Mouse (Mus musculus) ES-E14 (cell line): ENCODE measurements around the gene Zp3r. TPM values are rescaled to one million over a fixed set of nuclear protein-coding genes. Genes with fewer than 3 reads are reported as not detected.

ENCODE experiments used
- DNase-seq: peaks from one replicate; pipeline ENCODE4 v3.0.0-alpha.2; 2013; ENCODE audit warnings: low read depth, low spot score
- H3K27ac ChIP-seq: 2 replicates; pipeline ENCODE4 v1.5.1; 2012; ENCODE audit warnings: low read depth, mild to moderate bottlenecking, low read length, moderate library complexity, mixed read lengths; ENCODE audit not compliant: poor library complexity, insufficient read depth, severe bottlenecking
- H3K36me3 ChIP-seq: 2 replicates; pipeline ENCODE4 v1.6.1; 2012; ENCODE audit warnings: mild to moderate bottlenecking, low read length, moderate library complexity, mixed read lengths; ENCODE audit not compliant: control insufficient read depth, poor library complexity, insufficient read depth, severe bottlenecking
- H3K4me1 ChIP-seq, 2 experiments: fragments of 150-350 bp in 1 of 2; sonication (generic) in 1 of 2; 2 replicates each; pipeline ENCODE4 v1.6.1; 2012; ENCODE audit warnings: low read length in 2 of 2, mild to moderate bottlenecking in 1 of 2, mixed read lengths in 1 of 2; ENCODE audit not compliant: control insufficient read depth in 2 of 2, insufficient read depth in 2 of 2, poor library complexity in 1 of 2
- H3K4me3 ChIP-seq, 2 experiments: fragments of 150-350 bp in 1 of 2; sonication (generic) in 1 of 2; 2 replicates each; pipeline ENCODE4 v1.5.1; 2012; ENCODE audit warnings: low read length in 2 of 2, low read depth in 1 of 2, mild to moderate bottlenecking in 1 of 2, mixed read lengths in 1 of 2; ENCODE audit not compliant: insufficient read depth in 1 of 2, poor library complexity in 1 of 2, severe bottlenecking in 1 of 2
- H3K9ac ChIP-seq: 2 replicates; pipeline ENCODE4 v1.6.1; 2012; ENCODE audit warnings: low read depth, mild to moderate bottlenecking, low read length, mixed read lengths; ENCODE audit not compliant: poor library complexity, insufficient read depth, severe bottlenecking
- H3K9me3 ChIP-seq: fragments of 150-350 bp; sonication (generic); 2 replicates; pipeline ENCODE4 v1.6.1; 2012; ENCODE audit warnings: low read depth, mild to moderate bottlenecking, low read length; ENCODE audit not compliant: control insufficient read depth, insufficient read depth
- CHD2 ChIP-seq: IDR thresholded peaks from 2 replicates; pipeline ENCODE4 v1.6.1; 2014; ENCODE audit warnings: mild to moderate bottlenecking, low read depth, low read length, inconsistent platforms
- HCFC1 ChIP-seq: IDR thresholded peaks from 2 replicates; pipeline ENCODE4 v1.6.1; 2012; ENCODE audit warnings: low read length, inconsistent platforms, borderline replicate concordance; ENCODE audit not compliant: insufficient read depth
- MAFK ChIP-seq: IDR thresholded peaks from 2 replicates; pipeline ENCODE4 v1.6.1; 2014; ENCODE audit warnings: mild to moderate bottlenecking, low read depth, low read length, inconsistent platforms; ENCODE audit not compliant: insufficient read depth
- ZC3H11A ChIP-seq: IDR thresholded peaks from 2 replicates; pipeline ENCODE4 v1.6.1; 2012; ENCODE audit warnings: low read depth, mild to moderate bottlenecking, inconsistent platforms, low read length, borderline replicate concordance
- ZNF384 ChIP-seq: IDR thresholded peaks from 2 replicates; pipeline ENCODE4 v1.6.1; 2012; ENCODE audit warnings: low read depth, low read length, inconsistent platforms
- in situ Hi-C, 2 experiments: fragments of 600-800 bp; cut with MboI; formaldehyde crosslinking; loops; one replicate each; pipeline ENCODE4 v1.15.1; 2025; ENCODE audit warnings: low sequenced_read_pairs in 2 of 2, inconsistent platforms in 1 of 2; ENCODE audit not compliant: unreplicated experiment in 2 of 2
- total RNA-seq: library from RNA; depleted of rRNA; stranded (reverse); fragments of 300-350 nt; gene quantifications from 2 replicates; pipeline ENCODE4 v1.2.3, GENCODE M21; 2012; rRNA removed

The Zp3r gene
- total RNA-seq, 1 experiment, result not detected

DNA sequence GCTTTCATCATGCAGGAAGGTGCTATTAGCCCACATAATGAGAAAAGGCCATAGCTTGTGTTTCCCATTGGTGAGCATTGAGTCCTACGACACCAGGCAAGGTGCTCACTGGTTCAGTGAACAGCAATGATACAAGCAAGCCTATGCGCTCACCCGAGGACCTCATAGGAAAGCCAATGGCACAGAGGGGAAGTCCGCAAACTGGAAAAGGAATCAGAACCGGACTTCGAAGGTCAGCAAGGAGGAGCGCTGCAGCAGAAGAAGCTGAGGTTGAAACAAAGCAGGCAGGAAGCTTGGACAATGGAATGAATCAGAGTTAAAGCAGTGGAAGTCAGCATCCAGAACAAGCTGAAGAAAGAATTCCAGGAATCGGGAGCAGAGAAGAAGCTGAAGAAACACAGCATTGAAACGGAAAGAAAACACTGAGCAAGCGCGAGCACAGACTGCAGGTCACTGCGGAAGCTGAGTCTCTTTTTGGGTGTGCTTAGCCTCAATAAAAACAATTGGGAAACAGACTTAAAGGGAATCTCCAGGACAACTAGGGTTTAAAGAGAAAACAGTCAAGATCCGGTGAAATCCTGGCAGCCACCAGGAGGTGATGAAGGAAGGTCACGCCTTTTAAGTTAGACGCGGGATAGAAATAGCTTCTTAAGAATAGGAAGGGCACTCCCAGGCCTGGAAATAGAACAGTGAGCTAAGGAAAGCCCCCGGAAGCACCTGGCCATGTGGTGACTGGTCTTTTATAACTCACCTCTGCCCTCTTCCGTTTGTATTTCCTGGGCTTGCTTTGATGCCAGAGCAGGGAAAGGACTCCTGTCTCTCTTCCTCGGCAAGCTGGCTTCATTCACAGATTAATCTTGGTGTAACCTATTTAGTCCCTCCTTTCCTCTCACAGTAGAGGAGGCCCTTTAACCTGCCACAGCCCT is 78.9 kb downstream of the Zp3r start:
- no peaks in the 10 kb centered on the region for H3K36me3 ChIP-seq
- in situ Hi-C loops, result no loop called here
- H3K9ac ChIP-seq, result no peak overlapping the region
- DNase-seq, result no peak
- no peak overlapping the region for H3K27ac ChIP-seq
- H3K9me3 ChIP-seq, result no peaks in the 10 kb centered on the region
- H3K4me3 ChIP-seq, result no peak overlapping the region
- peaks cover 3 to 5% of the 10 kb centered on the region in 2 experiments; a peak in 2 of 4 replicates for H3K4me1 ChIP-seq
- TF ChIP-seq MAFK, result no peak
- no peak for TF ChIP-seq CHD2
- no peak for TF ChIP-seq HCFC1
- no peak for TF ChIP-seq ZNF384
- TF ChIP-seq ZC3H11A, result no peak

DNA sequence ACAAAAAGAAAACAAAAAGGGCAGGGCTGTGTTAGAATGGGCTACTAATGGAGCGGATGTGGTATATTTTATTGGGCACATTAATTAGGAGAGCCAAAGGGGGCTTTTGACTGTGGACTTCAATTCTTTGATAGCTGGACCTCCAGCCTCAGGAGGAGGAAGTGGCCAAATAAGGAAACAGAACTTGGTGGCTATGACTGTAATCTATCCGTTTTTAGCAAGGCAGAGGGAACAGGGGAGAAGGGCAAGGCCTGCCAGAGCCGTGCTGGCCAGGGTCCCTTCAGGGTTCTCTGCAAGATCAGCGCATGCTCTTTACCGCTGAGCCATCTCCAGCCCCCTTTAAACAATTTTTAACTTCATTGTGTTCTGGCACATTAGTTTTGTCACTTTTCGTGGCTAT is 79.7 kb downstream of the Zp3r start:
- H3K9me3 ChIP-seq, result no peaks in the 10 kb centered on the region
- in situ Hi-C loops, result no loop called here
- no peak for DNase-seq
- no peak overlapping the region for H3K4me3 ChIP-seq
- no peaks in the 10 kb centered on the region for H3K36me3 ChIP-seq
- no peak overlapping the region for H3K27ac ChIP-seq
- H3K9ac ChIP-seq, result no peak overlapping the region
- H3K4me1 ChIP-seq, result peaks cover 3 to 5% of the 10 kb centered on the region in 2 experiments; a peak in 2 of 4 replicates
- TF ChIP-seq ZNF384 (no peak), CHD2 (no peak), MAFK (no peak), ZC3H11A (no peak), HCFC1 (no peak)

DNA sequence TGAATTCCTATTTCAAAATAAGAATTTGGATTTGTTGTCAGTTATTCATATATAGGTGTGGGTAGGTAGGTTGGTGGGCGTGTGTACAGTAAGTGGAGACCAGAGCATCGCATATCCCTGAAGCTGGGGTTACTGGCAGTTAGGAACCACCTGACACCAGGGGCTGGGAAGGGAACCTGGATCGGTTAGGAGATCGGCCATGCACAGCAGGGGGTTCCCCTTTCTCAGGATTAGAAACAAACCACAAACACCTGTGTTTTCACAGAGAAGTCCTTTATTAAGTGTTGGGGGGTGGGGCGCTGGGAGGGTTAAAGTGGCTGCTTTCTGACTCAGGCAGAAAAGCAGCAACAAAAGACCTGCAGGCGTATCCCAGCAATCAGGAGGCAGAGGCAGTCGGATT is 80.3 kb downstream of the Zp3r start:
- in situ Hi-C loops, result no loop called here
- Histone ChIP-seq H3K4me3 (no peak overlapping the region), H3K36me3 (no peaks in the 10 kb centered on the region), H3K27ac (no peak overlapping the region), H3K4me1 (peaks cover 3 to 5% of the 10 kb centered on the region in 2 experiments; a peak in 2 of 4 replicates), H3K9ac (no peak overlapping the region), H3K9me3 (no peaks in the 10 kb centered on the region)
- peak; percentile 69 for DNase-seq
- TF ChIP-seq MAFK (no peak), ZNF384 (no peak), ZC3H11A (no peak), CHD2 (no peak), HCFC1 (no peak)

DNA sequence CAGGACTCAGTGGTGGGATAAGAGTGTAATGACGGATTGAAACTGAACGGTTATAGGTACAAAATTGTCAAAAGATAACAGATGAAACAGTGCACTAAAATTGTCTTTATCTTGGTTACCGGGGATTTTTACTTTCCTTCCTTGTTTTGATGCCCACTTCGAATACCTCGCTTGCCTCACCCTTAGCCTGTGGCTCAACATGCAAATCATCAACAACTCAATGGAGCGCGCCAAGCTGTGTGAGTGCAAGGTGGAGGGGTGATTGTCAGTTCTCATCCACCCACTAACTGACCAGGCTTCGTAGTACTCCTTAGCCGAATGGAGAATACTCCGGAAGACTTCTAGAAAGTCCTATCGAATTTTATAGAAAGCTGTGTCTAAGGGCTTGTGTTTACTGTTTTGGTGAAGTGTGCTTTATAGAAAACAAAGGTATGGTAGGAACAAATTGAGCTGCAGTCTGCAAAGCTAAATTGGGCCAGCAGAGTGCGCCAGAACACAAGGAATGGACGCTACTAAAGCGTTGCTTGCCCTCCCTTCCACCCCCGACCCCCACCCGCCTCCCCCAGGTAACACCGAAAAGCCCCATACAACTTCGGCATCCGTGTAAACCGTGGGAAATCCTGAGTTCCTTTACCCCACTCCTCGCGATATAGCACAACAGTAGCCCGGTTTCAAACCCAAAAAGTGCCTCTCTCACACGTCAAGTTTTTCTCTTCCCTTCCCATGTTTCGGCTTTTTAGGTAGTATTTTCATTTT is 81.6 kb downstream of the Zp3r start:
- Histone ChIP-seq H3K4me3 (no peak overlapping the region), H3K27ac (no peak overlapping the region), H3K36me3 (no peaks in the 10 kb centered on the region), H3K9me3 (no peaks in the 10 kb centered on the region), H3K4me1 (peaks cover 3 to 5% of the 10 kb centered on the region in 2 experiments; a peak in 2 of 4 replicates), H3K9ac (no peak overlapping the region)
- DNase-seq, result no peak
- TF ChIP-seq CHD2 (no peak), MAFK (no peak), HCFC1 (no peak), ZC3H11A (peak; percentile 62; the same call in 1 of the 2 replicates), ZNF384 (no peak)
- in situ Hi-C loops, result no loop called here

Other genes with a start within 250 kb of the Zp3r start
- gene Cd55b, start 206.6 kb downstream of the Zp3r start, total RNA-seq, result 0.22 TPM in 1 of 2 replicates, not detected in the other
- gene Cd55, start 166.9 kb downstream of the Zp3r start, total RNA-seq, result 9.3 and 11.2 TPM in 2 replicates
- not detected in 2 replicates for gene C4bp, start 32.0 kb upstream of the Zp3r start, total RNA-seq
- 0.18 TPM in 1 of 2 replicates, not detected in the other for gene Gm29427, start 86.2 kb upstream of the Zp3r start, total RNA-seq
- gene Yod1, start 87.7 kb upstream of the Zp3r start, total RNA-seq, result 3.6 and 4.5 TPM in 2 replicates
- gene Pfkfb2, start 99.6 kb upstream of the Zp3r start, total RNA-seq, result 10.0 and 12.1 TPM in 2 replicates
- gene AA986860, start 102.4 kb upstream of the Zp3r start, total RNA-seq, result 0.53 and 1.1 TPM in 2 replicates
- gene Fcamr, start 171.3 kb upstream of the Zp3r start, total RNA-seq, result 0.09 and 0.11 TPM in 2 replicates
- 0.04 TPM in 1 of 2 replicates, not detected in the other for gene Pigr, start 197.1 kb upstream of the Zp3r start, total RNA-seq
- gene Fcmr, start 236.0 kb upstream of the Zp3r start, total RNA-seq, result not detected in 2 replicates